Mouse (Mus musculus) spleen, postnatal 14 days (tissue): ENCODE results near the gene Ccr1l1.

Experiments used
- DNase-seq, 2 experiments: peaks; one replicate each; pipeline ENCODE4 v3.0.0; 2021 to 2022; ENCODE audit warnings: low spot score in 2 of 2

The Ccr1l1 gene

DNA sequence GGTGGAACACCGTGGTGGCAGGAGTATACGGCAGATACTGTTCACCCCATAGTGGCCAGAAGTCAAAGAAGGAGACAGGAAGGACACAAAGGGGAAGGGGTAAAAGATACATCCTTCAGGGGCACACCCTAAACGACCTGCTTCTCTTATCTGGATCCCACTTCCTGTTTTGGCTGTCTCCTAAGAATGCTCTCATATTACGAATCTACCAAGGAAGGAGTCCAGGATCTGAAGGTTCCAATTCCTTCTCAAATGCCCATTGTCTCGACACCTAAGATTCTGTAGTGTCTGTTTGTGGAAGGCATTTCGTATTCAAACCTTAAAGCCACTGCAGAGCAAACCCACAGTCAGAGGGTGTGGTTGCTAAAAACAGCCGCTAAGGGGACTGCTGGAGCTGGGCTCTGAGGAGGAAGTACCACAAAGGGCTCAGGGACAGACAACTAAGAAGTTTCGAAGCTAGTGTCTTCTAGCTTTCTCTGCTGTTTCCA, 49.4 kb downstream of the Ccr1l1 start:
- DNase-seq, result peak; percentile 24 to 43

DNA sequence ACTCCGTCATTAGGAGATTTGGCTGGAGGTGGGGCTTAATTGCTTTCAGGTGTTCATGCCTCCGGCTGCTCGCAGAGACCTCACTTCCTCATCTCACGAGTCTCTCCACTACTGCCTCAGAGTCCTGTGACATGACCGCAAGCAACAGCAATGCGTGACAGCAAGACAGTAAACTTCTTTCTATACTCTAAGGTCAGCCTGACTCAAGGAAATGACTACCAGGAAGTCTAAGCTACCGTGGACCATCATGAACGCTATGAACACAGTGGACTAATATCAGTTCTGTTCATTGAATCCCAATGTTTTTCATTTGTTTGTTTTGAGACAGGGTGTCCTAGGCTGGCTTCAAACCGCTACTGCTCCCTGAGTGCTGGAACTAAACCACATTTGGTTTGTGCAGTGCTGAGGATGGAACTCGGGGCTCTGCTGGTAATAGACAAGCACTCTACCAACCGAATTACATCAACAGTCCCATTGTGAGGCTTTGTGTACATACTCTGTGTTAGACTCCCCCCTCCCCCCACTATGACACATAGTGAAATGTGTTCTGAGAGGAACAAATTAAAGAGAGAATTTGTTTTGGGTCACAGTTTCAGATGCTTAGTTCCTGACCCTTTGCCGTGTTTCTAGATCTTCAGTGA, 50.0 kb downstream of the Ccr1l1 start:
- DNase-seq, result peak; percentile 41 to 60

DNA sequence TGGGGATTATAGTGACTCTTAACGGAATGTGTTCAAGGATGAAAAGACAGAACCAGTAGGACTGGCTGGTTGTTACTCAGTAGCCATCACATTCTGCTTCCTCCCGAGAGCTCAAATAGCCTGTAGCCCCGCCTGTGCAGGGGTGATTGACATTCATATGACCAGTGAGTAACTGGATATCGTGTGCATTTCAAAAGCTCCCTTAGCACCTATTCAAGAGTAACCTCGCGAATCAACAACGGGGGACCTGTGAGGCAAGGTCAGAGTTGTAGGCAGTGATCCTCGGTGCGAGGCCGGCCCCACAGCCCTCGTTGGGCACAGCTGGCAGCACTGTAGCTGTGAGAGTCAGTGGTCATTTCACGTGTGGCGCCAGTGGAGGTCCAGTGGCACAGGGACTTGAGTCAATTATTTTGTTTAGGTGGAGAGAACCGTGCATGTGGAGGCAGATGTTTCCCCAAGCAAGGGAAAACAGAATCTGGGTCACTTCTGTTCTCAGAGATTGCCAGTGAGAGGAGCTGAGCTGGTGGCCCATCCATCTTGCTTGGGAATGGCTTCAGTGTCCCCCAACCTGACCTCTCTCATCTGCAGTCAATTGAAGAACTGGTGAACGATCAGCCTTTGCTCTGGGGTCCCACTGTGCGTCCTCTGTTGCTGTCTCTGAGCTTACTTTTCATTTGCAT, 50.8 kb downstream of the Ccr1l1 start:
- DNase-seq, result no peak
